Mouse (Mus musculus) E14TG2a.4 (cell line): ENCODE results near the gene Dgkz.

Source experiments
- CTCF ChIP-seq: conservative IDR thresholded peaks from 2 replicates; pipeline ENCODE4 v1.5.1; 2014; ENCODE audit warnings: low read length
- POU5F1 ChIP-seq: IDR thresholded peaks from 2 replicates; pipeline ENCODE4 v1.6.1; 2014; ENCODE audit warnings: low read length, borderline replicate concordance

DNA sequence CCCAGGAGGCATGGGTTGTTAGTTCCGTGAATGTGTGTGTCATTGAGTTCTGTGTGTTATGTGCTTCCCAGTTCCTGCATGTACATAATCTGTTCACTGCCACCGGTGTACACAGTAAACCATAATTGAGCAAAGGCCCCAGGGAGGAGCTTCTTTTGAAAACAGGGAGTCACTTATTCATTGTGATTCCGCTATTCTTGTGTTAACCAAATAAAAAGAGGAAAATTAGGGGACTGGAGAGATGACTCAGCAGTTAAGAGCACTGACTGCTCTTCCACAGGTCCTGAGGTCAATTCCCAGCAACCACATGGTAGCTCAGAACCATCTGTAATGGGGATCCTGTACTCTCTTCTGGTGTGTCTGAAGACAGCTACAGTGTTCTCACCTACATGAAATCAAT is 80.9 kb downstream of the Dgkz start:
- no peak for TF ChIP-seq CTCF
- TF ChIP-seq POU5F1: no peak
